Mouse (Mus musculus) 3134 (cell line): ENCODE data around the gene Lpp.

ENCODE experiments used
- DNase-seq: peaks from one replicate; pipeline ENCODE4 v3.0.0-alpha.2; 2011; ENCODE audit warnings: low spot score; ENCODE audit not compliant: insufficient read length; ENCODE audit errors: extremely low read depth

Gene Lpp

DNA sequence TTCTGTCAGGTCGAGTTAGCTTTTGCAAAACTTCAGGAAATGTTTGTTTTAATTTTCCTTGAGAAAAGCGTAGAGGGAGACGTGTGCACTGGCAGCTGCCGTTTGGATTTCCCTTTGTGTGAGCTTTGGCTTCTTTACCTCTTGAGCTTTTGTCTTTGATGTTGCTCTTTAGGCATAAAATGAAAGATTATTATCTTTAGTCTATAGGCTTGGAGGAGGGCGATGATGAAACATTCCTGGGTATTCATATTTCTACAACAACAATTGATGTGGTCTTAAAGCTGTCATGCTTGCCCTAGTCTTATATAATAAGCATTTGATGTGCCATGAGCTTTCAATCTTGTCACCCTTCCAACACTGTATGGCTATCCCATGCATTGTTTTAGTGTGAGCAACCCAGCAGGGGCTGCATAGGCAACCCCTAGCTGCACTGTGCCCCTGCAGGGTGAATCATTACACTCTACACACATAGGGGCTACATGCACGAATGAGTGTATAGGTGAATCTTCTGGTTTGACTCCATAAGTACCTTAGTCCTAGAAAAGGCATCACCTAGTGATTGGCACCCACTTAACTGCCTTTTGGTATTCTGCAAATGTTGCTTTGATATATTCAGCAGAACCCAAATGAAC lies 556.9 kb downstream of the Lpp start:
- DNase-seq: no peak

DNA sequence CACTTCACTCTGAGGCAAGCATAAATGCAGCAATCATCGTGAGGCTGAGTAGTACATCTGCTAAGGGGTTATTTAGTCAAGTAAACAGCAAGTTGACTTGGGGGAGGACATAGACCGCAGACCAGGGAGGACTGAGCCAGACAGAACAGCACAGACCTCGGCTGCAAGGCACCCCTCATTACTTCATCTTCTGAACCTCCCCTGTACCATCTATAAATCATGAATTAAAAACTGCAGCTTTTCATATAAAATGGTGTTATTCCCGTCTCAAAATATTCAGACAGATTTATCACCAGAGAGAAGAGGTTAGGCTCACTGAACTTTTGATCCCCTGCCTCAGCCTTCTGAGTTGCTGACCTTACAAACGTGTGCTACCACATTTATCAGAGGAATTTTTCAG lies 558.6 kb downstream of the Lpp start:
- no peak for DNase-seq

DNA sequence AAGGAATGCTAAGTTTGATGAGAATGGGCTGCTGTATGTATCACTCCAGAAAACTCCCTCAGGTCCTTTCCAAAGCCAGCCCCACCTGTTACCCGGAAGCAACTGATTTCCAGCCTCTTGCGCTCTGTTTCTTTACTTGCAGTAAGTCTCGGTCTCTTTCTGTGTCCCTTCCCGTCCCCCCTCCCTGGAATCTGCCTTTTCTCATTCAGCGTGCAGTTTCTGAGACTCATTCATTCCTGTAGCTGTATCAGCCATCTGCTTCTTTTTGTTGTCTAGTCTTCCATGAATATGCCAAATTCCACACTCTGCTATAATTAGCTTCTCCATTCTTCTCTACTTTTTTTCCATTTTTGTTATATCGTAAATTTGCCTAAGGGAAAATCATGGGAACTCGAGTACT lies 561.7 kb downstream of the Lpp start:
- DNase-seq: no peak

DNA sequence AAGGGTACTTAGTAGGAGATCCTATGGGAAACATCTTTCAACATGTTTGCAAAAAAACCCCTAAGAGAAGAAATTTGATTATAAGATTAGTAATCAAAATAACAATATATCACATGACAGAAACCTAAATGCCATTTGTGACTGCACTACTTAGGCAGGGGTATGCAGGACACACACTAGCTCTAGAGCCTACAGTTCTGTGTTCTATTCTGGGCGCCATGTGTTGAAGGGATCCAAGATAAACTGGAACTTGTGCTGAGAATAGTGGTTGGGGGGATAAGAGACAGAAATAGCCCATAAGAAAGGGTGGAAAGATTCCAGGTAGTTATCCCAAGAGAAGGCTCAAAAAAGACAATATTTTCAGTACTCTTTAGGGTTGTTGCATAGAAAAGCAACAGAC lies 565.4 kb downstream of the Lpp start:
- no peak for DNase-seq

DNA sequence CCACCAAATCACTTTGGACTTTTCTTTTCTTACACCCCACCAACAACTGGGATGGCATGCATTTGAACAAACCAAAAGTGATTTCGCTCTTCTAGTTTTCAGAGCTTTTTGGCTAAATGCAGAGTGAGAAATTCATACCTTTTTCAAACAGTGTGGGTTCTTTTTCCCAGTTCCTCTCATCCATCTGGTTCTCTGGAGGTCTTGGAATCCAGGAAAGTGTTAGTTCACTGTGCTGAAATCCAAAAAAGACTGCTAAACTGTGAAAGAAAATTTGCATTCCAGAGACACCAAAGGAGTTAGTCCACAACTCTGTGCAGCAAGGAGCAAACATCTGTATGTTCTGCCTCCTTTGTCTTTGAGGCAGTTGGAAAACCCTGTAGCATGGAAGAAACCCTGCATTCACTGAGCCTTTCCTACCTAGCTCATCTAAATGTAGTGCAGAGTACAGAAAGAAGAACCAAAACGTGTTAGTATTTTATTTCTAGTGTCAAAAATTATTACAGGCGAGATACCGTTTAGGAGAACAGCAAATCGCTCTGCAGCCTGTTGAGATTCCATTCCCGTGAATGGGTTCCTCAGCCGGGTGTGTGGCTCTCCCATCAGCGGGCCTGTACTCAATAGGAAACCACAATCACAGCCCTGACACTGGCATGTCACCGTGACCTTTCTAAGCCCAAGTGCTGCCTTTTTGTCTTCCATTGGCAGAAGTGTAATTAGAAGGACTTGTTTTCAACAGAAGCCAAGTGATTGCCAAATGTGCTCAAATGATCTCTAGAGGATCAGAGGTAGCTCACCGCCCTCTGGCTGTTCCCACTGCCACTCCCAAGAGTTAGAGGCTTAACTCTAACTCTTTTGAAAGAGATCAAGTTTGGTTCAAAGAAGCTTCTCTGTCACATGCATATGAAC lies 567.8 kb downstream of the Lpp start:
- DNase-seq: no peak

DNA sequence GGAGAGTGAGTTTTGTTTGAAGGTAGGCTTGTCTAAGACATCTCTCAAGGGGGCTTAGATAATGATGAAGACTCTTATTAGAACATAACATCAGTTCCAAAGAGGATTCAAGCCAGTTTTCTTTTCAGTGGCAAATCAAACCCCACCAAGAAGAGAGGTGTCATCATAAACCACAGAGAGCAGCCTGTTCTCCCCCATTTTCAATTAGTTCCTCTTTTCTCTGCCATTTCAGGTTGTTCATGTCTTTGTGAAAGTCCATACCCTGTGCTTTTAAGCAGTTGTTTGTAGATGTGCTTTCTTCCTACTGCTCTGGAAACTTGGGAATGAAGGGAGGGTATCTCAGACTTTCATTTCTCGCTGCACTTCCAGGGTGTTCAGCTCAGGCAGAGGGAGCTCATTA lies 571.0 kb downstream of the Lpp start:
- no peak for DNase-seq

DNA sequence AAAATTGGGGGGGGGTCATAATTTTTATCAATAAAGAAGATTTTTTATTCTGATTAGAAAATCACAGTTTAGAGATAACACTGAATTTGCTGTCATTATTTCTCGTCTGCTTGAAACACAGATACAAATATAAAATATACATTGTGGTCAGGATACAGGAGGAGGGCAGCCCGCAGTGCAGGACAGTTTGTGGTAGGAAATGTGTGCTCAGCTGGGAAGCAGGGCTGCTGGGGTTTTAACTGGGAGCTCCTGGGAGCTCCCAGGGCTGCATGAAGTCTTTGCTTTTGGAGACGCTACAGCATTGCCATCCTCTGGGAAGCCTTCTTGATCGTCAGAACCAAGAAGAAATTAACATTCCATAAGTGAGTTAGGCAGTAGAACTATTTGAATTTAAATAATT lies 571.8 kb downstream of the Lpp start:
- no peak for DNase-seq

DNA sequence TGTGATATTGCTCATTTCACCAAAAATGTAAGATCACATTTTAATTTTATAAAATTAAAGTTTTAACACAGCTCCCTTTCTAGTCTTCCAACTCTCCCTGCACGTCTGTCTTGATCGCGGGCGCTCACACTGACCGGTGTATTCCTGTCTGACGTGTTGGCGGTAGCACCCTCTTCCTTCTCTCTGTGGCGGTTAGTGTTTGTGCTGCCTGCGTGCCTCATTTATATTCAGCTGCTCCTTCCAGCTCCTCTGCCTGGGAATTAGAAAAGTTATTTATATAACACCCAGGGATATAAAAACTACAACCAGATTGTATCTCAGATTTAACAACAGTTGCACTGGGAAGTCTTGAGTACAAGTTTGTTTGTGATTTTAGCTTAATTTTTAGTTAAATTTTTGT lies 573.2 kb downstream of the Lpp start:
- no peak for DNase-seq

DNA sequence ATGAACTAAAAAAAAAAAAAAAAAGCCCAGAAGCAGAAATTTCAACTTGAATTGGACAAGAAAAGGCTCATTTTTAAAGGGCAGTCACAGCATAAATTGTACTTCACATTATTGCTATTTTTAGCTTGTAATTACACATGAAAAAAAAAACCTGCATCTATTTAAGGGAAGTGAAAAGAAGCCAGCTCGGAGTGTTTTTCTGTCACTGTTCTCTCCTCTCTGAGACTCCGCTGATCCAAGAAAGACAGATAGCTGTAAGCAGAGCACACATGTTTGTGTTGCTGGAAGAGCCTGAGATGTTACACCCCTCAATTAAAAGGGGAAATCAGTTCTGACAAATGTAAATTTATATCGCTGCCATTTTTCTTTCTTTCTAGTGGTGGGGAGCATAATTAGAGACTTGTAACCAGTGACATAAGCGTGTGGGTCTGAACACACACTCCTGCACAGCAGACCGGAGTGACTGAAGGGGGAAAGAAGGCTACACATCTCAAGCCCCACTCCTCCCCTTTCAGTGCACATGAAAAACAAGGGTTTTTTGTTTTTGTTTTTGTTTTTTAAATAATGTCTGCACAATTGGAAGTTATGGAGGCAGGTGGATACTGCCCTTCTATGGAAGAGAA lies 579.8 kb downstream of the Lpp start:
- DNase-seq: no peak

DNA sequence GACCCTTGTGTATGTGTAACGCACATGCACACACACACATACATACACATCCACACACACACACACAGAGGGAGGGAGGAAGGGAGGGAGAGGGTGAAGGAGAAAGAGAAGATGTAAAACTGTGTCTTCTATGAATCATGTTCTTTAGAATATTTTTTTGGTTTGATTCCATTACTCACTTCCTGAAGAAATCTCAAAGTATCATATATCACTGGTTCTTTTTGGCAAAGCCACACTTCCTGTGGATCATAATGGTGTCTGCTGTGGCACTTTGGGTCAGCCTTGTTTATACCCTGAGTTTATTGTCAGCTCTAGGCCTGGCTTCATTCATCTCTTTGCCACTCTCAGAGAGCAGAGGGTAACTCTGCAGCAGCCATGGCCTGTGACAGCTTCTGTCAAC lies 584.5 kb downstream of the Lpp start:
- peak; percentile 26 for DNase-seq

DNA sequence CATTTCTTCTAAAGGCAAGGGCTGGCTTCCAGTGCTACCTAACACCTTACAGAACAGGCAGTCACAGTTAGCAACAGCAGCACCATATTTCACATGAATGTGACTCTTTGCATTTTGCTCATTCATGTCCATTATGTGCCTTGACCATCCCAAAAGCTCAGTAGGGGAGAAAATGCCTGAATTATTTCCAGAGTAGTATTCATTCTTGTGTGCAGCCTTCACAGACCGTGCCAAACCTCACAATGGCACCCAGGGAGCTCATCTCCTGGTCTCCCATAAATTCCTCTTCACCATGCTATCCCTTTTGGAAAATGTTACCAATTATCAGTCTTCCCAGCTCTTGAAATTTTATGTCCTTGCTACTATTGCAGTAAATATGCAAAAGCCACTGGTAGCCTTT lies 584.9 kb downstream of the Lpp start:
- DNase-seq: no peak

DNA sequence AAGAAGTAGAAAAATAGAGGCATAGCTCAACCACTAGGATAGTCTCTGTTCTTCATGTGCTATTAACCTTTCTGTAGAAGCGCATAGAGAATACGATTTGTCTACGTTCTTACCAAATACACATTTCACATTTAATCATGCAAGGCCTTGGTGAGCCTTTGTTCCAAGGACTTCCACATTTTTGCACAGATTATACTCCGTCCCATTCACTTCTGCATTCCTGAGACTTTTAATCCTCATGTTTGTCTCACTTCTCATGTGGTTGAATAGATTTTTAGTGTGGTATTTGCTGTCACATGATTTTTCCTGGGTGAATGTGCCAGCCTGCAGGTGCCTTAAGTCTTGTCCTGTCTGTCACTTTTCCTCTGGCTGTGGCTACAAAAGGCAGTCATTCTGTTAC lies 586.1 kb downstream of the Lpp start:
- DNase-seq: no peak

DNA sequence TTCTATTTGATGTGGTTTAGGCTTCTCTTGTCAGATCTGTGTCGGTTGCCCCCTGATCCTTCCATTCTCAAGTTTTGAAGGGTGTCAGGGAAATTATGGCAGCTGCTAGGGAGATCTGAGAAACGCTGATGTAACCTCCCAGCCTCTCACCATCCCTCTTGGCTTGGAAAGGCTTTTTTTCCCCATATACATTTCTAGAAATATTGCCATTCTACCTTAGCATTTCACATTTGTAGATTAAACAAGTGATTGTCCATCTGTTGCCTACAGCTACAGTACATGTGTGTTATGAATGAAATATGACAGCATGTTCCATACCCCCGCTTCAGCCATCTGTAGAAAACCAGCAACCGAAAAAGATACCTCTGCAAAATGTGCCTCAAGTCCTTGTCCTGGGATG lies 589.5 kb downstream of the Lpp start:
- no peak for DNase-seq

DNA sequence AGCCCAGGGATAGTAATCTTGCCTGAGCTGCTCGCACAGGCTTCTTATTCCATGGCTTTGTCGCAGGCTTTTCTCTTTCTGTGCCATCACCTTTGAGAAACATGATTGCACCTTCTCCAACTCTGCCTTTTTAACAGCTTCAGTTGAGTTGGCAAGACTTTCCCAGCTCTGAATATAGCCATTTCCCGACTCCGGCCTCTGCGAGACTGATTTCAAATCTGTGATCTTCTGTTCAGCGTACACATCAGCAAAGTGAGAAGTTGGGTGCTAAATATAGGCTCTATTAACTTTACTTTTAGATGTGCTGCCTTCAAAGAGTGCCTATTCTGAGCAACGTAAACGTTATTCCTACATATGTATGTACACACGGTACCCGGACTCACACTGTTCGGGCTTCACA lies 597.0 kb downstream of the Lpp start:
- no peak for DNase-seq

DNA sequence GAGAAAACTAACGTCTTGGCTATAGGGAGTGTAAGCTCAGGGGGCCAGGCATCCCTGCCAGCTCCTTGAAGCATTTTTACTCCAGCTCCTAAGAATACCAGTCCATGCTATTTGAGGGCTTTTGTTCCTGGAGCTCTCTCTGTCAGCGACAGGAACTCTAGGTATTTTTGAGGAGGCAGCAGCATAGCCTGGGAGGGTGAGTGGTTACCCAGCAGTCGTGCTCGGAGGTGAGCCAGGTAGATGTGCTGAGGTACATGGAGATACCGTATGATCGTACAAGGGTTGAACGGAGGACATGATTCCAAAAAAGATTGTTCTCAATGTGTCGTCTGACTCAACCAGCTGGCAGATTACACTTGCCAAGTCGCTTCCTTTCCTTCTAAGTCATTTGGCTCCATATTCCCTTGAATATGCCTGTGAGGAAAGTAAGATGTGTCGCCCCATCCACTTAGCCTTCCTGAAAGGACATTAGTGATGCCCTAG lies 597.8 kb downstream of the Lpp start:
- no peak for DNase-seq

DNA sequence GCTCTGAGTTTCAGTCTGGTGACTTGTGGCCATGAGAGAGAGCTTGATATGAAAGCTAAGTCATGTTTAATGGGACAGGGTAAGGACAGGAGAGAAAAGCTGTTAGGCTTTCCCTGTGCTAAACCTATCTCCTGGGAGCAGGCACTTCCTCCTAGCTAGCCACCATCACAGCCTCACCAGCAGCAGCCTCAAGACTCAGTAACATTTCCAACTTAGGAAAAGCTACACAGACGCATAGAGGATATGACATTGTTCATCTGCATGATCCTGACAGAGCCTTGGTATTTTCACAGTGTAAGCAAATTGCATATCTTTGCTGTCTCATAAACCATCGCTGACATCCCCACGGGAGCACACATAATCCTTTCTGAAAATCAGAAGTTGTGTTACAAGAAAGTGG lies 598.7 kb downstream of the Lpp start:
- DNase-seq: no peak

DNA sequence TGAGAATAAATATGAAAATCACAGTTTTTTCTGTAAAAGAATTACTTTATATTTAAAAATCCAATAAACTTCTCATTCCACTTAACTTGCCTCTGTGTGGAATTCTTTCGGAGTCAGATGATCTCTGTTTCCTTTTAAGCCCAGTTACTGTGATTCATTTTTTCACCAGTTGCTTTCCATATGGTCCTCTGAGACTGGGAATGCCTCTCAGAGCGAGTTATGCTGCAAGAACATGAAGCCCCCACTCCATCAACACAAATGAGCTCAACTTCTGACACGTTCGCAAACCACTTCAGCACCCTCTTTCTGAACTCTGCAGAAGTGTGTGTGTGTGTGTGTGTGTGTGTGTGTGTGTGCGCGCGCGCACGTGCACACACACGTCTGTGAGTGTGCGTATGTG lies 599.2 kb downstream of the Lpp start:
- DNase-seq: no peak

DNA sequence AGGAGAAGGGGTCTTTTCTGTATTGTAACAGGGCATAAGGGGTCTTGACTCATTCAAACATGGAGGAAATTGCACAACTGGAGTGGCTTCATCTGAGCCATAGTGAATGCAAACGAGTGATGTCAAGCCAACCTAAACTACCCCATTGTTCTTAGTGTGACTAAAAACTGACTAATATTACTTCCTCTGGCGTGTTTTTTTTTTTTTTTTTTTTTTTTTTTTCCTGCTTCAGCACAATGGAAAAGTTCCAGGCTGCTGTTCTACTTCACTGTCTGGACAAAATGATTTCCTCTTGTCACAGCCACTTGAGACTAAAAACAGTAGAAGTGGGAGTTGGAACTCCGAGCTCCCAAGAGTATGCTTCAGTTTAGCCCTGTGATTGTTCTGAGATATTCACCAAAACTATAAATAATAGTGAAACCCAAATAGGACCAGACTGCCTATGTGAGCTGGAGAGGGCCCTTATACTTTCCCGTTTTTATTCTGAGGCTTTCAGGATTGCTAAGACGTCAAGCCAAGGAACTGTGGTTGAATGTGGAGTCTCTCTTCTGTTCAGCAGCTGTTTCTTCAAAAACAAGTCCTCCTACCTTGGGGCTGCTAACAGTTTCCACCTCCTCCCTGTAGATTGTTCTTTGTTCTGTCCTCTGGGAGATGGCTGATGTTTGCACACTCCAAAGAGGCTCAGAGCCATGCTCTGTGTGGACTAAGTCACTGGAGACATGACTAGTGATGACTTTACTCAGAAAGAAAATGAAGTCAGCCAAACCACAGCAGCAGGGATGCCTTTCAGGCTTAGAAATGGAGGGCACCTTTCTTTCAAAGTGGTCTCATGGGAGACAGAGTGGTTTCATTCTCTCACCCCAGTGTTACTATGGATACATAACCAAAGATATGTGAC lies 617.9 kb downstream of the Lpp start:
- peak; percentile 53 for DNase-seq

DNA sequence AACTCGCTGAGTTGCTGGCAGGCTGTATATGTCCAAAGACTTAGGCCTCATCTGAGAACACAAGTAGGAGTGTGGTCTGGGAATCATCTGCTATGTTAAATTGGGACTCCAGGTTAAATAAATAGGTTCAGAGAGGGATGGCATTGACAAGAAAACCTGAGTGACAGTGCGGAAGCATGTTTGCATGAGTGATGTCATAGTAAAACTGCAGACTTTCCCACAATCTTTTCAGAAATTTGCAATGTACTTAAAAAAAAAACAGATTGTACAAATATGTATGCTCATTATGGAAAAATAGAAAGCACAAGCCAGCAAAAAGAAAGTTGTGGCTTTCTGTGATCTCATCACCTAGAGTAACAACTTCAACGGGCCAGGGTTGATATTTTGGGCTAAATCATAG lies 619.6 kb downstream of the Lpp start:
- no peak for DNase-seq

DNA sequence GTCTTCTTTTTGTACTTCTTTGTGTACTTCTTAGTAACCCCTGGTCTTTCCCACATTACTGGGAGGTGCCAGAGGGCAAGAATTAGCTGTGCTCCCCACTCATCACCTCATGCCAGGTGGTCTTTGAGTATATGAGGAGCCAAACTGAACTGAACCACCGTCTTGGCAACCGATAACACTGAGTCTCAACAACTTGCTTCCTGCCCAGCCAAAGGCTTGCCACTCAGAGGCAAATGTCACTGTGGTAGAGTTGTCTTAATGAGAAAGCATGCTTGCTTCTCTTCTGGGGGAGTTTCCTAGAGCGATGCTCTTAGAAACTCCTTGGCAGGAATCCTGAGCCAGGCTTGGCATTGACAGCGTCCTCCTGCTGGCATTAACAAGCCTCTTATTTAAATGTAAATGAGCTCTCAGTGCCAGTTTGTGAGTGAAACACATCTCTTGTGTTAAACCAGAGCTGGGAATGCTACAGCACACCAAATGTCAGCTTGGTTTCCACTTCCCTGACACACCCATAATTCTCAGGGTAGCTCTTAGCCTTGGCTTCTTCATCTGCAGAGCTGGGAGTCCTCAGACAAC lies 623.0 kb downstream of the Lpp start:
- no peak for DNase-seq
